Mouse (Mus musculus) heart, adult 2 months (tissue): Measurements from ENCODE around the gene Hoxa6. TPM values are rescaled to one million over a fixed set of nuclear protein-coding genes. Genes with fewer than 3 reads are reported as not detected.

ENCODE experiments used
- DNase-seq, 2 experiments: peaks; one replicate each; pipeline ENCODE4 v3.0.0; 2021
- H3K27ac ChIP-seq: fragments of 200-600 bp; 2 replicates; pipeline ENCODE4 v1.8.1; 2022
- H3K27me3 ChIP-seq: fragments of 200-500 bp; 2 replicates; pipeline ENCODE4 v1.6.1; 2012; ENCODE audit warnings: mild to moderate bottlenecking, low read length, inconsistent platforms, mixed read lengths; ENCODE audit not compliant: control insufficient read depth, insufficient read depth
- H3K36me3 ChIP-seq: fragments of 200-500 bp; 2 replicates; pipeline ENCODE4 v1.6.1; 2012; ENCODE audit warnings: low read length, inconsistent platforms; ENCODE audit not compliant: control insufficient read depth, insufficient read depth
- H3K4me1 ChIP-seq: fragments of 200-500 bp; 2 replicates; pipeline ENCODE4 v1.6.1; 2011; ENCODE audit warnings: low read length; ENCODE audit not compliant: control insufficient read depth, insufficient read depth
- H3K4me3 ChIP-seq: fragments of 200-600 bp; 2 replicates; pipeline ENCODE4 v1.8.1; 2022
- H3K79me2 ChIP-seq: fragments of 200-500 bp; replicated peaks from 2 replicates; pipeline ENCODE4 v1.6.1; 2012; ENCODE audit warnings: mild to moderate bottlenecking, inconsistent platforms, low read length, moderate library complexity, mixed read lengths; ENCODE audit not compliant: control insufficient read depth, insufficient read depth
- H3K9ac ChIP-seq: fragments of 200-500 bp; 2 replicates; pipeline ENCODE4 v1.6.1; 2012; ENCODE audit warnings: low read depth, mild to moderate bottlenecking, control low read depth, inconsistent platforms, low read length, mixed read lengths
- CTCF ChIP-seq: fragments of 200-600 bp; IDR thresholded peaks from 2 replicates; pipeline ENCODE4 v1.8.1; 2022; ENCODE audit warnings: antibody characterized with exemption, mild to moderate bottlenecking, moderate library complexity
- EP300 ChIP-seq: fragments of 200-500 bp; IDR thresholded peaks from 2 replicates; pipeline ENCODE4 v1.6.1; 2011; ENCODE audit warnings: low read depth, low read length, control low read depth; ENCODE audit not compliant: insufficient read depth
- POLR2A ChIP-seq: fragments of 200-500 bp; IDR thresholded peaks from 2 replicates; pipeline ENCODE4 v1.6.1; 2011; ENCODE audit warnings: mild to moderate bottlenecking, low read depth, low read length, control low read depth; ENCODE audit not compliant: insufficient read depth
- WGBS: fragments of 180-500 bp; shearing (Covaris S2); methylation state at CpG from one replicate; pipeline ENCODE4 v1.1.7; 2018; 5-methylcytosine and 5-hydroxymethylcytosine counted together
- intact Hi-C: fragments of 180-260 bp; cut with DNase I; formaldehyde crosslinking; loops from one replicate; pipeline ENCODE4 v1.15.1; 2025
- polyA plus RNA-seq: library from polyadenylated mRNA; depleted of rRNA; stranded (reverse); fragments of >200 nt; gene quantifications from 2 replicates; pipeline ENCODE4 v1.2.3, GENCODE M21; 2012
- total RNA-seq, 2 experiments: library from RNA; stranded (reverse); gene quantifications; 2 replicates each; pipeline ENCODE4 v1.2.3; 2021

Gene Hoxa6
- total and polyA plus RNA-seq, 3 experiments: not detected

DNA sequence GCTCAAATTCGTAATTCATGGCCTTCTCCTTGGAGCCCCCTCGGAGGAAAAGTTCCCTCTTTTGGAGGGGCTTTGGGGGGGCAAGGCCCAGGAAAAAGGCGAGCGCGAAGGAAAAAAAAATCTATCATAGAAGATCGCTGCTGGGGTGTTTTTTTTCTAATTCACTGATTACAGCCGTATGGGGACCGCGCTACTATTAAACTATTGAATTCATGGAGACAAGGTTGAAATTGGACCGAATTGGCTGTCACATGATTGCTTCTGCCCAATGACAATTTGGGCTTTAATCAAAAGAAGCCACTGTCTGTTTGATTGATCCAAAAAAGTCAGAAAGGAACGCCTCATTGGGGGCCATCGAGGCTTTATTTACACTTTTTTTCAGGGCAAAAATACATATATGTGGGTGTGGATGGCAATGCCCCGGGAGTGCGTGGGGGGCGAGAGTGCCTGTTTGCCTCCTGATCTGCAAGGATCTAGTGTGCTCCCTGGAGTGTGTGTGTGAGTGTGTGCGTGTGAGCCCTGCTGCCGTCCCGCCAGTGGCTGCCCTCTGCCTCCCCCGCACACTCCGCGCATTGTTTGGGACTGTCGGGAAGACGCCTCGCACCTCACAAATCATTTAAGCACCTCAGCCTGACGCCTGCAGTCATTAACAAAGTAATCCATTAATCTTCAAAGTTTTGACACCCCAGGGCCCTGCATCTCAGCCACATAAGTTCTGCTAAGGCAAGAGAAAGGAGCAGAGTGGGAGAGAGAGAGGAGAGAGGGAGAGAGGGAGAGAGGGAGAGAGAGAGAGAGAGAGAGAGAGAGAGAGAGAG lies 43.7 kb downstream of the Hoxa6 start, which contains the start of gene Hoxa2:
TSS of gene Hoxa2 (minus strand) at position 206 of the 815 bp plus-strand sequence.
- intact Hi-C loops: no loop called here
- Histone ChIP-seq H3K36me3 (no peaks in the 10 kb centered on the region), H3K9ac (peak within 1 kb of the TSS; percentile 60), H3K27me3 (peaks cover 16% of the 10 kb centered on the region), H3K4me1 (no peaks in the 10 kb centered on the region), H3K27ac (peak within 1 kb of the TSS; percentile 45), H3K4me3 (peak within 1 kb of the TSS; percentile 39), H3K79me2 (no peaks in the 10 kb centered on the region)
- TF ChIP-seq POLR2A (no peak), CTCF (no peak), EP300 (no peak)
- DNase-seq: no peak
- WGBS: 3% methylated on average over 25 of the region's 25 CpGs

DNA sequence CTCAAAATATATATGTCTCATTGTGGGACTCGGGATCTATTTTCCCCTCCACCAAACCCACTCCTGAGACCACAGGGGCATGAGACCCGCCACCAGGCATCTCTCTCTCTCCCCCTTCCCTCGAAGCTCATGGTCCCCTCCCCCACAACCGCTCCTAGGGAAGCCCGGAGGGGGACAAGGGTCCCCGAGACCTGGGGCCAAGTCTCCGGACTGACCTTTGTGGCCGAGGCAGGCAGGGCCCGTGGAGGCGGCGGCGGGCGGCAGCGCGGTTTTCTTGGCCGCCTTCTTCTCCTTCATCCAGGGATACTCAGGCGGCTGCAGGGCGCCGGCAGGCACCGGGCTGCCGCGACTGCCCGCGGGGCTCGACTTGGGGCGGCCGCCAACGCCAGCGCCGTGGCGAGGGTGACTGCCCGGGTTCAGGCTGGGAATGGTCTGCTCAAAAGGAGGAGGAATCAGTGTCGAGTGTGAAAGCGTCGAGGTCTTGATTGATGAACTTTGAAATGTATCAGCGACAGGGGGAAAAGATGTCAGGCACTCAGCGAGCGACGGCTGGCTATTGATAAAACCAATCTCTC lies 44.4 kb downstream of the Hoxa6 start:
- H3K9ac ChIP-seq: peak overlapping the region; percentile 60
- H3K79me2 ChIP-seq: no peaks in the 10 kb centered on the region
- H3K4me1 ChIP-seq: no peaks in the 10 kb centered on the region
- no peak for DNase-seq
- peak overlapping the region; percentile 39 for H3K4me3 ChIP-seq
- H3K27ac ChIP-seq: peak overlapping the region; percentile 45
- 2% methylated on average over 39 of the region's 39 CpGs for WGBS
- intact Hi-C loops: no loop called here
- no peaks in the 10 kb centered on the region for H3K36me3 ChIP-seq
- H3K27me3 ChIP-seq: peaks cover 15% of the 10 kb centered on the region
- TF ChIP-seq POLR2A (no peak), EP300 (no peak)

DNA sequence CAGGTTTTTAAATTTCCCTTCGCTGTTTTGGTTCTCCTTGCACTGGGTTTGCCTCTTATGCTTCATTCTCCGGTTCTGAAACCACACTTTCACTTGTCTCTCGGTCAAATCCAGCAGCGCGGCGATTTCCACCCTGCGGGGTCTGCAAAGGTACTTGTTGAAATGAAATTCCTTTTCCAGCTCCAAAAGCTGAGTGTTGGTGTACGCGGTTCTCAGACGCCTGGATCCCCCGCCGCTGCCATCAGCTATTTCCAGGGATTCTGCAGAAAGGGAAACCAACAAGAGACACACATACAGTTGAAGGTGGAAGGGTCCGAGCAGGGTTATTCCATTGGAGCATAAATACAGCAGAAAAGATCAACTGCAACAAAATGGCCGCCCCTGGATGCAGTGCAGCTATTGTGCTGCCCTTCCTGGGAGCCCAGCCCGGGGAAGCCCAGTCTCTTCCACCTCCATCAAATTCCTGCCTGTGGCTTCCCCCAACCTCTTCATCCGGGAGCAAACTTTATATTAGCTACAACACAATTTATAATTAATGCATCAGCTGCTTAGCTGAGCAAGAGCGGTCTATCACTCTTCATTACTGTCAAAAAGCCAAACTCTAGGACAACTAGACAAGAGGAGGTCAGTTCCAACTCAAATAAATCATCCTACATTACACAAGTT lies 45.0 kb downstream of the Hoxa6 start:
- H3K4me3 ChIP-seq: peak overlapping the region; percentile 39
- intact Hi-C loops: loop anchor here (2.0 kb wide), 1 partner anchor 151 kb away; the partner anchor contains the start of gene Skap2
- no peak for DNase-seq
- H3K36me3 ChIP-seq: no peaks in the 10 kb centered on the region
- WGBS: 21% methylated on average over 17 of the region's 17 CpGs
- H3K9ac ChIP-seq: no peak overlapping the region
- peak overlapping the region; percentile 45 for H3K27ac ChIP-seq
- no peaks in the 10 kb centered on the region for H3K4me1 ChIP-seq
- TF ChIP-seq EP300: no peak
- no peak for TF ChIP-seq POLR2A
- no peak for TF ChIP-seq CTCF
- no peaks in the 10 kb centered on the region for H3K79me2 ChIP-seq
- peaks cover 12% of the 10 kb centered on the region for H3K27me3 ChIP-seq

DNA sequence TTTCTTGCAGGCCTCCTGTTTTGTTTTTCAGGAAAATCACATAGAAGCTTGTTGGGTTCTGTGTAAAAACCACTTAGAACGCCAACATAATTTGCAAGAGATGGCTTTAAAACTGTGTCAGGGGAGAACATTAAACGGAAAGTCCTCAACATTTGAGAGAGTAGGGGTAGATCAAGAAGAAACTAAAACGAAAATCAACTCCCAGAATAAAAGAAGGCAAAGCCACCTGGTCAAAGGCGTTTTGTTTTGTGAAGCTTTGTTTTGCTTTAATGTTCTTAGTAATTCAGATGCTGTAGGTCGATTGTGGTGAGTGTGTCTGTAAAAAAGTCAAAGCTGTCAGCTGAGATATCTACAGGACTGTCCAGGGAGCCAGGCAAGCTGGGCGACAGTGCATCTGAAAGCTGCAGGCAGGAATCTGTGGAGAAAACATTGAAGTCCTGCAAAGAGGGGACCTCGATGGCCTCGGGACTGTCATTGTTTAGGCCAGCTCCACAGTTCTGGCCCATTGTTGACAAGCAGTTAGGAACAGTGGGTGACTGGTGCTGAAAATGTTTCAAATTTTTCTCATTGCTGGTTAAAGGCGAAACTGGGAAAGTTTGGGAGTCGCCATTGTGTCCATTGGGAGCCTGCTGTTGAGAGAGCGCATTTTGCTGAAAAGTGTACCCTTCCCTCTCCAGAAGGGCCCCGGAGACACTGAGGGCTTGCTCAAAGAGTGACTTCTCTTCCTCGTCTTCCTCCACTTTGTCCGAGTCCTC lies 45.7 kb downstream of the Hoxa6 start:
- Histone ChIP-seq H3K36me3 (no peaks in the 10 kb centered on the region), H3K79me2 (no peaks in the 10 kb centered on the region), H3K27ac (peak overlapping the region; percentile 45), H3K27me3 (peaks cover 16% of the 10 kb centered on the region), H3K4me1 (no peaks in the 10 kb centered on the region), H3K4me3 (peak overlapping the region; percentile 39; the same call in 1 of the 2 replicates), H3K9ac (no peak overlapping the region)
- 25% methylated on average over 14 of the region's 14 CpGs for WGBS
- intact Hi-C loops: loop anchor here (2.0 kb wide), 1 partner anchor 150 kb away; the partner anchor contains the start of gene Skap2
- DNase-seq: no peak
- no peak for TF ChIP-seq EP300
- no peak for TF ChIP-seq CTCF
- no peak for TF ChIP-seq POLR2A

DNA sequence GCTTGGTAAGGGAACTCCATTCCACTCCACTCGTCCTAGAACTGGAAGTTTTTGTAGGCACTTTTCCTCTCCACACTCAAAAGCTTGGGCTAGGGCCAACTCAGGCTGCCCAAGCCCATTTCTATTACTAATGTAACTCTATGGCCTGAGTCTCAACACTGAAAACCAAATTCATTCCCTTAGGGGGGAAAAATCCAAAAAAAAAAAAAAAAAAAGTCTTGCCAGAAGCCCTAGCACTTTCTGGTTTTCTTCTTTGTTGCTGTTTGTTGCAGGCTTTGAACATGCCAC lies 46.5 kb downstream of the Hoxa6 start:
- H3K9ac ChIP-seq: no peak overlapping the region
- peaks cover 15% of the 10 kb centered on the region for H3K27me3 ChIP-seq
- no peak overlapping the region; the same call in 1 of the 2 replicates for H3K27ac ChIP-seq
- no peak for DNase-seq
- TF ChIP-seq POLR2A (no peak), EP300 (no peak), CTCF (no peak)
- no peaks in the 10 kb centered on the region for H3K36me3 ChIP-seq
- H3K79me2 ChIP-seq: no peaks in the 10 kb centered on the region
- H3K4me3 ChIP-seq: no peak overlapping the region
- intact Hi-C loops: loop anchor here (2.0 kb wide), 1 partner anchor 149 kb away; the partner anchor contains the start of gene Skap2
- WGBS: 32% methylated on average over 1 of the region's 1 CpGs
- H3K4me1 ChIP-seq: no peaks in the 10 kb centered on the region
